Mouse (Mus musculus) spleen, postnatal 36 days (tissue): Measurements from ENCODE around the gene Apoa5.
A peak's percentile ranks its signal among the peaks of the same experiment; 100 is the strongest.

Experiments used
- DNase-seq, 2 experiments: peaks; one replicate each; pipeline ENCODE4 v3.0.0; 2022; ENCODE audit warnings: low spot score in 2 of 2, mixed read lengths in 1 of 2

Gene Apoa5

GRCm38 (mm10) chr9:46268343-46268873, at the start of gene Apoa5:
Apoa5 (plus strand) TSS chr9:46268633.
- DNase-seq, result no peak

- no peak for DNase-seq
Observed at GRCm38 (mm10) chr9:46223090-46223489, 45.3 kb upstream of the Apoa5 start.

GRCm38 (mm10) chr9:46224101-46224500, 44.3 kb upstream of the Apoa5 start:
- no peak for DNase-seq

- DNase-seq, result no peak
Observed at GRCm38 (mm10) chr9:46224945-46225660, 43.3 kb upstream of the Apoa5 start.

GRCm38 (mm10) chr9:46227064-46227614, 41.3 kb upstream of the Apoa5 start:
- no peak for DNase-seq

GRCm38 (mm10) chr9:46228491-46228890, 39.9 kb upstream of the Apoa5 start, which contains the start of gene Apoa1:
Apoa1 (plus strand) TSS chr9:46228580.
- DNase-seq, result no peak

- DNase-seq, result peak; percentile 12 to 23
Observed at GRCm38 (mm10) chr9:46229573-46230449, 38.6 kb upstream of the Apoa5 start.

- DNase-seq, result no peak
Observed at GRCm38 (mm10) chr9:46230450-46230975, 37.9 kb upstream of the Apoa5 start.

GRCm38 (mm10) chr9:46235196-46235595, 33.2 kb upstream of the Apoa5 start:
- no peak for DNase-seq

GRCm38 (mm10) chr9:46235596-46235648, 33.0 kb upstream of the Apoa5 start, which contains the start of gene Apoc3:
Apoc3 (minus strand) TSS chr9:46235636.
- DNase-seq, result no peak

- no peak for DNase-seq
Observed at GRCm38 (mm10) chr9:46235649-46236048, 32.8 kb upstream of the Apoa5 start.

- no peak for DNase-seq
Observed at GRCm38 (mm10) chr9:46238850-46239249, 29.6 kb upstream of the Apoa5 start.

- no peak for DNase-seq
Observed at GRCm38 (mm10) chr9:46240526-46241153, 27.8 kb upstream of the Apoa5 start, which contains the start of gene Apoa4. Apoa4 (plus strand) TSS chr9:46240696.

GRCm38 (mm10) chr9:46241818-46242217, 26.6 kb upstream of the Apoa5 start:
- DNase-seq, result no peak

GRCm38 (mm10) chr9:46243122-46243521, 25.3 kb upstream of the Apoa5 start:
- no peak for DNase-seq

GRCm38 (mm10) chr9:46243584-46243983, 24.8 kb upstream of the Apoa5 start:
- no peak for DNase-seq

- peak in 1 of 2 experiments; percentile 21 for DNase-seq
Observed at GRCm38 (mm10) chr9:46246752-46247324, 21.6 kb upstream of the Apoa5 start.

GRCm38 (mm10) chr9:46256177-46256576, 12.3 kb upstream of the Apoa5 start:
- DNase-seq, result no peak

- no peak for DNase-seq
Observed at GRCm38 (mm10) chr9:46256658-46257385, 11.6 kb upstream of the Apoa5 start.

GRCm38 (mm10) chr9:46257546-46257945, 10.9 kb upstream of the Apoa5 start:
- no peak for DNase-seq

- no peak for DNase-seq
Observed at GRCm38 (mm10) chr9:46259111-46259510, 9.3 kb upstream of the Apoa5 start.
